Mouse (Mus musculus): ENCODE results near the gene Kifap3.

DNA sequence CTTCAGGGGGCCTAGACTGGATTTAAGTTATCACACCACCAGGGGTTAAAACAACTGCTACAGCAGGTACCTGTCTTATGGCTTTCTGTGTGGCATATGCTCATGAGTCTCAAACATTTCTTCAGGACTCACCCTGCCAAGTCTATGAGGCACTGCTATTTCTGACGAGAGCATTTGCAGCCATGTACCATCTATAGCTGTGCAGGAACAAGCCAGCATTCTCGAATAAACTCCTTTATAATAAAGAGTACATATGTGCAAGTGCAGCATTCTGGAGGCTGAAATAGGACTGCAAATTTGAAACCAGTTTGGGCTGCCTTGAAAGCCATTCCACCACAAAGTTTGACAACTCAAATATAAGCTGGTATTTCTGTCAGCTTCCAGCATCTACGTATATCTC lies 178.7 kb downstream of the Kifap3 start:
- no peak for TF ChIP-seq CTCF (IDR thresholded peaks at IDR 0.05; ENCODE audit: borderline replicate concordance, extremely low read depth, insufficient read depth, insufficient read length)
- TF ChIP-seq POLR2A (IDR thresholded peaks at IDR 0.05; ENCODE audit: borderline replicate concordance, extremely low read depth, insufficient read depth, insufficient read length, poor library complexity, severe bottlenecking), result no peak

Measured in brain, embryonic 14.5 days (tissue).